Mouse (Mus musculus) heart, postnatal 14 days (tissue): ENCODE data around the gene Mpp4. TPM values are rescaled to one million over a fixed set of nuclear protein-coding genes. Genes with fewer than 3 reads are reported as not detected.
A peak's percentile ranks its signal among the peaks of the same experiment; 100 is the strongest.

Source experiments
- DNase-seq, 2 experiments: peaks; one replicate each; pipeline ENCODE4 v3.0.0; 2021 to 2022
- intact Hi-C: fragments of 180-260 bp; cut with DNase I; formaldehyde crosslinking; loops from one replicate; pipeline ENCODE4 v1.15.1; 2025
- total RNA-seq, 2 experiments: library from RNA; stranded (reverse); gene quantifications; 2 replicates each; pipeline ENCODE4 v1.2.3; 2021

Gene Mpp4
- total RNA-seq, 2 experiments from 2014 or later: 0.12 TPM; not detected in 1

- intact Hi-C loops: no loop called here
- no peak for DNase-seq
Observed at GRCm38 (mm10) chr1:59168556-59168955, 5.4 kb upstream of the Mpp4 start.

GRCm38 (mm10) chr1:59167654-59168425 is 4.7 kb upstream of the Mpp4 start:
- intact Hi-C loops: no loop called here
- DNase-seq: no peak

GRCm38 (mm10) chr1:59166232-59166905 is 3.2 kb upstream of the Mpp4 start:
- no peak for DNase-seq
- intact Hi-C loops: no loop called here

GRCm38 (mm10) chr1:59163918-59164317 is 729 bp upstream of the Mpp4 start:
- no peak for DNase-seq
- intact Hi-C loops: no loop called here

GRCm38 (mm10) chr1:59162309-59163024 is 722 bp downstream of the Mpp4 start:
- DNase-seq: no peak
- intact Hi-C loops: no loop called here

GRCm38 (mm10) chr1:59161396-59161795 is 1.8 kb downstream of the Mpp4 start:
- DNase-seq: no peak
- intact Hi-C loops: no loop called here

- intact Hi-C loops: no loop called here
- DNase-seq: no peak
Observed at GRCm38 (mm10) chr1:59160871-59161270, 2.3 kb downstream of the Mpp4 start.

- DNase-seq: no peak
- intact Hi-C loops: no loop called here
Observed at GRCm38 (mm10) chr1:59159136-59159535, 4.1 kb downstream of the Mpp4 start.

- intact Hi-C loops: no loop called here
- no peak for DNase-seq
Observed at GRCm38 (mm10) chr1:59158498-59158897, 4.7 kb downstream of the Mpp4 start.

- DNase-seq: no peak
- intact Hi-C loops: no loop called here
Observed at GRCm38 (mm10) chr1:59157846-59158245, 5.3 kb downstream of the Mpp4 start.

- intact Hi-C loops: no loop called here
- no peak for DNase-seq
Observed at GRCm38 (mm10) chr1:59152346-59152745, 10.8 kb downstream of the Mpp4 start.

- DNase-seq: no peak
Observed at GRCm38 (mm10) chr1:59150542-59150941, 12.6 kb downstream of the Mpp4 start.

GRCm38 (mm10) chr1:59144543-59144942 is 18.6 kb downstream of the Mpp4 start:
- peak; percentile 25 to 32 for DNase-seq
- intact Hi-C loops: loop anchor here (5.0 kb wide), 2 partner anchors 77 to 137 kb away; no protein-coding TSS in a partner anchor

More at GRCm38 (mm10) chr1:59150542-59150941, 12.6 kb downstream of the Mpp4 start:
- intact Hi-C loops: no loop called here

GRCm38 (mm10) chr1:59142809-59143208 is 20.4 kb downstream of the Mpp4 start:
- DNase-seq: peak; percentile 53 to 68

GRCm38 (mm10) chr1:59134419-59134818 is 28.8 kb downstream of the Mpp4 start:
- DNase-seq: peak in 1 of 2 experiments; percentile 45
- intact Hi-C loops: no loop called here

More at GRCm38 (mm10) chr1:59142809-59143208, 20.4 kb downstream of the Mpp4 start:
- intact Hi-C loops: loop anchor here (2.0 to 5.0 kb wide), 3 partner anchors 76 to 370 kb away; no protein-coding TSS in a partner anchor

GRCm38 (mm10) chr1:59128879-59129278 is 34.3 kb downstream of the Mpp4 start:
- intact Hi-C loops: no loop called here
- DNase-seq: no peak

- no peak for DNase-seq
- intact Hi-C loops: no loop called here
Observed at GRCm38 (mm10) chr1:59125558-59125957, 37.6 kb downstream of the Mpp4 start.

- peak; percentile 92 to 94 for DNase-seq
- intact Hi-C loops: no loop called here
Observed at GRCm38 (mm10) chr1:59119720-59120457, 43.3 kb downstream of the Mpp4 start, which contains the start of gene Tmem237. Tmem237 (minus strand) TSS chr1:59120408.

GRCm38 (mm10) chr1:59110524-59110923 is 52.7 kb downstream of the Mpp4 start:
- intact Hi-C loops: no loop called here
- DNase-seq: no peak

GRCm38 (mm10) chr1:59102071-59102470 is 61.1 kb downstream of the Mpp4 start:
- intact Hi-C loops: no loop called here
- DNase-seq: no peak
